Mouse (Mus musculus) lung, embryonic 14.5 days (tissue): ENCODE measurements around the gene Lrrk1. TPM values are rescaled to one million over a fixed set of nuclear protein-coding genes. Genes with fewer than 3 reads are reported as not detected.

Experiments
- ATAC-seq: fragments of 200-750 bp; cut with Nextera tagmentation; 2 replicates; pipeline ENCODE4 v1.8.0; 2017; ENCODE audit warnings: mild to moderate bottlenecking, moderate TSS enrichment, moderate library complexity; ENCODE audit not compliant: insufficient read depth
- DNase-seq: peaks from one replicate; pipeline ENCODE4 v3.0.0-alpha.2; 2015
- H3K27ac ChIP-seq: fragments of 300-500 bp; sonication (generic); 2 replicates; pipeline ENCODE4 v1.5.1; 2014; ENCODE audit warnings: low read depth, mild to moderate bottlenecking, moderate library complexity
- H3K27me3 ChIP-seq: fragments of 300-500 bp; sonication (generic); 2 replicates; pipeline ENCODE4 v1.6.1; 2014; ENCODE audit warnings: low read length, control low read depth; ENCODE audit not compliant: insufficient read depth
- H3K36me3 ChIP-seq: fragments of 300-500 bp; sonication (generic); 2 replicates; pipeline ENCODE4 v1.6.1; 2014; ENCODE audit warnings: control low read depth; ENCODE audit not compliant: insufficient read depth
- H3K4me1 ChIP-seq: fragments of 300-500 bp; sonication (generic); 2 replicates; pipeline ENCODE4 v1.6.1; 2014; ENCODE audit warnings: antibody characterized with exemption, control low read depth; ENCODE audit not compliant: insufficient read depth
- H3K4me2 ChIP-seq: fragments of 300-500 bp; sonication (generic); 2 replicates; pipeline ENCODE4 v1.6.1; 2014; ENCODE audit warnings: mild to moderate bottlenecking
- H3K4me3 ChIP-seq: fragments of 300-500 bp; sonication (generic); 2 replicates; pipeline ENCODE4 v1.5.1; 2014; ENCODE audit warnings: low read depth, low read length
- H3K9ac ChIP-seq: fragments of 300-500 bp; sonication (generic); 2 replicates; pipeline ENCODE4 v1.6.1; 2014
- H3K9me3 ChIP-seq: fragments of 300-500 bp; sonication (generic); 2 replicates; pipeline ENCODE4 v1.6.1; 2016; ENCODE audit warnings: low read depth, low read length, control low read depth
- CTCF ChIP-seq: IDR thresholded peaks from 2 replicates; pipeline ENCODE4 v1.5.1; 2016; ENCODE audit warnings: antibody characterized with exemption, low read depth
- WGBS: fragments of 180-500 bp; shearing (Covaris S2); extraction: QIAGEN DNeasy Blood & Tissue Kit; methylation state at CpG from one replicate; pipeline ENCODE4 v1.1.7; 2014; 5-methylcytosine and 5-hydroxymethylcytosine counted together
- polyA plus RNA-seq: library from polyadenylated mRNA; unstranded; fragments of >200 nt; fragmentation: Nextera tagmentation; extraction: Ambion mirVana; gene quantifications from 2 replicates; pipeline ENCODE4 v1.2.1, GENCODE M21; 2014

Gene Lrrk1
- polyA plus RNA-seq, 1 experiment from 2014 or later, result 25.8 TPM

DNA sequence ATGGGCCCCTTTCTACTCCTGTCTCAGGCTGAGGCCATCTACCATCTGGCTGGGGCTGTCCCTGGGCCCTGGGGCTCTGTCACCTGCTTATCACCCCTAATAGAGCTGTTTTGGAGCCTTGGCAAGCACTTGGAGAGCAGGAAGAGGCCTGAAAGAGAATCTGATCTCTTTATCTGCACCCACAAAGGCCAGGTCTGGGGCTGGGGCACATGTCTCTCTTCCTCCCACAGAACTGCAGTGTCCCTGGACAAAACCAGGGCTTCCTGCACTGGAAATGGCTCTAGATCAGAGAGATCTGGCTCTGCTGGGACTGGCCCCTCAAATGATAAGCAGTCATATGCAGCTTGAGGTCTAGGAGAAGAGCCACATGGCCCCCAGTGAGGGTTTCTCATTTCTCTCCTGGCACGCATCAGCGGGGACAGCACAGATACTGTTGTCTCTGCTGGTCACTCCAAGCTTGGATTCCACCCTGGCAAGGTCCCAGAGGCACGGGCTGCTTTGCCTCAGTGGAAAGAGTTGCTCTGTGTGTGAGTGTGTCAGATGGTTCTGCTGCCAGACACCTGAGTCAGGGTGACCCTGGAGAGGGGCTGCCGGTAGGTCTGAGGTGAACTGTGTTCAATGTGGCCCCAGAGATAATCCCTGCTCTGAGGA is 200.4 kb downstream of the Lrrk1 start:
- peaks cover 3% of the 10 kb centered on the region; the same call in 1 of the 2 replicates for H3K4me1 ChIP-seq
- H3K9me3 ChIP-seq, result no peaks in the 10 kb centered on the region
- no peak overlapping the region for H3K4me2 ChIP-seq
- no peaks in the 10 kb centered on the region for H3K36me3 ChIP-seq
- no peak overlapping the region for H3K9ac ChIP-seq
- no peaks in the 10 kb centered on the region for H3K27me3 ChIP-seq
- ATAC-seq (no peak), DNase-seq (no peak)
- WGBS, result 76% methylated on average over 4 of the region's 4 CpGs
- H3K27ac ChIP-seq, result no peak overlapping the region
- no peak for TF ChIP-seq CTCF
- no peak overlapping the region for H3K4me3 ChIP-seq

DNA sequence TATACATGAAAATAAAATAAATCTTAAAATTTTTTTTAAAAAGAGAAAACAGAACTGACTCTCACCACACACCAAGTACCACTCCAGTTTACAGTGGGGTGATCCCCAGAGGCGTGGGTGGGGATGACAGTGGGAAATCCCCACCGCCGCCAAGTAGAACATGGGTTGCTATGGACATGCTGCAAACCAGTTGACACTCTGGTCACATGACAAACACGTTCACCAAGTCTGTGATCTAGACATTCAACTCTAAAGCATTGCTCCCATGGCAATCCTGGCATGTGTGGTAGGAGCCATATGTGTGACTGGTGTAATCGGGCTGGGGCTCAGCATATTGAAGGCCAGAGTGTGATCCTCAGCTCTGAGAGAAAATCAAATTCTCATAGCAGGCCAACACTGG is 202.8 kb downstream of the Lrrk1 start:
- Histone ChIP-seq H3K27me3 (no peaks in the 10 kb centered on the region), H3K4me3 (no peak overlapping the region), H3K9ac (no peak overlapping the region), H3K27ac (no peak overlapping the region), H3K4me2 (no peak overlapping the region), H3K9me3 (no peaks in the 10 kb centered on the region), H3K36me3 (no peaks in the 10 kb centered on the region), H3K4me1 (peaks cover 4% of the 10 kb centered on the region; the same call in 1 of the 2 replicates)
- ATAC-seq, result no peak
- 87% methylated on average over 5 of the region's 5 CpGs for WGBS
- DNase-seq, result no peak
- TF ChIP-seq CTCF, result no peak

DNA sequence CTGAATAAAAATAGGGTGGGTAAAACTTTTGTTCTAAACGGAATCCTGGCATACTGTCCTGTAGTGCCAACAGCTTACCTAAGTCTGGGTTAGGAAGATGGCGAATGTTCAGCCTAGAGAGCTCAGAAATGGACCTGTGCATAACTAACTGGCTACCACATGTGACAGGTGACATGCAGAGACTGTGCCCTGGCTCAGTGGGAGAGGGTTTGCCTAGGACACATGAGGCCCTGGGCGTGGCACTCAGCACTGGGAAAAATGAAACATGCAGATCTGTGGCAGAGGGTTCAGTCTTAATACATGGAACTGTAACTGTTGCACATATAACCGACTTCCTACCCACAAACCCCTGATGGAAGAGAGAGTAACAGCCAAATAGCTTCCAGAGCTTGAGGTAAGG is 204.1 kb downstream of the Lrrk1 start:
- Histone ChIP-seq H3K9ac (no peak overlapping the region), H3K9me3 (no peaks in the 10 kb centered on the region), H3K4me1 (peaks cover 4% of the 10 kb centered on the region; the same call in 1 of the 2 replicates), H3K36me3 (no peaks in the 10 kb centered on the region), H3K27me3 (no peaks in the 10 kb centered on the region), H3K4me2 (no peak overlapping the region), H3K4me3 (no peak overlapping the region), H3K27ac (0 out of 2 replicates have a peak overlapping the region, but pooled peaks have one; percentile 50)
- no peak for DNase-seq
- no peak for TF ChIP-seq CTCF
- WGBS, result 70% methylated on average over 4 of the region's 4 CpGs
- no peak for ATAC-seq

DNA sequence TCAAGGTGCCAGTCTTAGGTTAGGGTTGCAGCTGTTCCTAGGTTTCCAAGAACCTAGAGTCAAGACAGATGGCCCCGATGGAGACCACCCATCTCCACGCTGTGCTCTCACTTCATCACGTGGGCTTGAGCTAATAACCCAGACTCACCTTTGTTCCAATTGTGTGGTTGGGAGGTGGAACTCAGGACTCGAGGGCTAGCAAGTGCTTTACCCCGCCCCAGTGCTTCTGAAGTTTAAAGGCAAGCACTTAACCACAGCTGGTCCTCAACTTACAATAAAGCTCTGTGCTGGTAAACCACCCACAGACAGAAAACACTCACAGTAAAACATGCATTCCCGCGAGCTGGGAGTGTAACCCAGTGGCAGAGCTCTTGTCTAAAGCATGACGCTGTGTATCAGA is 204.7 kb downstream of the Lrrk1 start:
- DNase-seq (peak; percentile 66), ATAC-seq (peak; percentile 62)
- Histone ChIP-seq H3K27ac (0 out of 2 replicates have a peak overlapping the region, but pooled peaks have one; percentile 50), H3K27me3 (no peaks in the 10 kb centered on the region), H3K4me2 (no peak overlapping the region), H3K4me1 (peaks cover 4% of the 10 kb centered on the region; the same call in 1 of the 2 replicates), H3K4me3 (no peak overlapping the region), H3K9me3 (no peaks in the 10 kb centered on the region), H3K36me3 (no peaks in the 10 kb centered on the region), H3K9ac (no peak overlapping the region)
- TF ChIP-seq CTCF, result no peak
- 58% methylated on average over 8 of the region's 8 CpGs for WGBS

DNA sequence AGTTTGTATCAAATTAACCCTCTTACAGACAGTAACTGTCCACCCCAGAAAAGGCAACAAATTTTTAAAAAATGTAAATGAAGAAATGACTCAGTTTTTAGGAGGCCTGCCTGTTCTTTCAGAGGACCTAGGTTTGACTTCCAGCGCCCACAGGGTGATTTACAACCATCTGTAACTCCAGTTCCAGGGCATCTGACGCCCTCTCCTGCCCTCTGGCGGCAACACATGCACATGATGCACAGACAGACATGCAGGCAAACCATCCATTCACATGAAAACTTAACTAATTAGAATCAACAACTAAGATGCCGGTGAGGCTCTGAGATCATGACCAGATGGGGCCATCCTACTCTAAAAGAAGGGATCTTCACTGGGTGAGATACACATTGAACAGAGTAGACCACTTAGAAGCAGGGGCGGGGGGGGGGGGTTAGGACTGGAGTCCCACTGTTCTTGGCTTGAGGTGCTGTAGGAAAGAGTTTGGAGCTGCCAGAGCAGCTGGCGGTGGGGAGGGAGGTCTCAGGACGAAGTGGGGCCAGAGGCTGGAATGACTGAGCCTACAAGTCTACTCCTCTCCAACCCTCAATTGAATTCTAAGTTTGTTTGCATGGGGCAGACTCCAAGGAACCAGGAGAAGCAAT is 206.0 kb downstream of the Lrrk1 start:
- no peaks in the 10 kb centered on the region for H3K9me3 ChIP-seq
- 75% methylated on average over 7 of the region's 7 CpGs for WGBS
- no peak overlapping the region for H3K4me3 ChIP-seq
- H3K9ac ChIP-seq, result no peak overlapping the region
- TF ChIP-seq CTCF, result 0 out of 2 replicates have a peak, but pooled peaks have one; percentile 23
- H3K4me2 ChIP-seq, result no peak overlapping the region
- H3K27me3 ChIP-seq, result no peaks in the 10 kb centered on the region
- peaks cover 4% of the 10 kb centered on the region; the same call in 1 of the 2 replicates for H3K4me1 ChIP-seq
- no peaks in the 10 kb centered on the region for H3K36me3 ChIP-seq
- DNase-seq (no peak), ATAC-seq (no peak)
- no peak overlapping the region for H3K27ac ChIP-seq

DNA sequence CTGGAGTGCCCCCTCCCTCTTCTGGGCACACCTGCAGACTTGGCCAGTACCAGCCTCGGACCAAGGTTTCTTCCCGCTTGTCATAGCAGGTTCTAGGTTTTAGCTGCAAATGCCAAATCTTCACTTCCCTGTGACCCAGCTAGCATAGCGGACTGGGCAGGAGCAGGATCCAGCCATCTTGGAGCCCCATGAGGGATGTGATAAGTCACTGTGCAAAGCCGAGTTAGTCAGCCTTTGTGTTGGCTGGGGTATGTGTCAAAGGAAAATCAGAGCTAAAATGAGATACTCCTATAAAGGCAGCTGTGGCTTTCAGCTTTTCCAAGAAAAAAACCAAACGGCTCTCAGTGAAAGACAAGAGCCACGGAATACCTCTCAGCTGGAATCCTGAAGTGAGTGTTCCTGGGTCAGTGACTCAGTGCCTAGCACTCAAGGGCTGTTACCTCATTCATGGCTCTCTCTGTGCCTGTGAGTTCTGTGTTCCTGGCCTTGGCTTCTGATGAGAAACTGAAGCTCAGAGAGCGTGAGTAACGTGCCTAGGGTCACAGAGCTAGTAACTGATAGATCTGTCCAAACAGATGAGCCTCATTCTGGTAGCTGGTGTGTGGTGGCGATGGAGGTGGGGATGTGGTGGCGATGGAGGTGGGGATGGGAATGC is 207.3 kb downstream of the Lrrk1 start:
- ATAC-seq, result no peak
- Histone ChIP-seq H3K36me3 (peaks cover 4% of the 10 kb centered on the region; the same call in 1 of the 2 replicates), H3K4me3 (no peak overlapping the region), H3K4me2 (no peak overlapping the region), H3K27ac (no peak overlapping the region), H3K4me1 (peaks cover 4% of the 10 kb centered on the region; the same call in 1 of the 2 replicates), H3K27me3 (no peaks in the 10 kb centered on the region), H3K9ac (no peak overlapping the region), H3K9me3 (no peaks in the 10 kb centered on the region)
- WGBS, result 78% methylated on average over 10 of the region's 10 CpGs
- no peak for TF ChIP-seq CTCF
- no peak for DNase-seq

DNA sequence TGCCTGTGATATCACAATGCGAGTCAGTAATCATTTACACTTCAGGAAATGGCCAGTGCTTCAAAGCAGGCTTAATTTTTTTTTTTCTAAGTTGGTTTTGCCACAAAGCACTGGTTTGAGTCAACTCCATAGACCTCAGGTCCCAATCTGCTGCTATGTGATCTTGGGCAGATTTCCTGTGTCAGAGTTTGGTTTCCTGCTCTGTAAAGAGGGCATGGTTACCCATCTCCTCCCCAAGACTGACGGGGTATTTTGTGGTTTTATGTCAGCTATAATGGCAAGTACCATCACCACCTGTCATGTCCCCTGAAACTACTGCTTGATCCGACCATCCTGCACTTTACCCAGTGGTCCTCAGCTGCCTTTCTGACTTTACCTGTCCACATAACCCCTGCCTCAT is 207.9 kb downstream of the Lrrk1 start:
- Histone ChIP-seq H3K9ac (no peak overlapping the region), H3K4me2 (no peak overlapping the region), H3K9me3 (no peaks in the 10 kb centered on the region), H3K27me3 (no peaks in the 10 kb centered on the region), H3K4me3 (no peak overlapping the region), H3K4me1 (peaks cover 8% of the 10 kb centered on the region), H3K36me3 (peaks cover 10% of the 10 kb centered on the region; the same call in 1 of the 2 replicates), H3K27ac (no peak overlapping the region)
- DNase-seq (no peak), ATAC-seq (no peak)
- 60% methylated on average over 3 of the region's 3 CpGs for WGBS
- no peak for TF ChIP-seq CTCF
